Mouse (Mus musculus) stomach, embryonic 16.5 days (tissue): ENCODE data around the gene Phc3. TPM values are rescaled to one million over a fixed set of nuclear protein-coding genes. Genes with fewer than 3 reads are reported as not detected.
"Not testable (repeated sequence)": the region's sequence is repeated elsewhere in the genome, so short reads cannot be mapped to it uniquely, and the experiment has no call there.

Experiments used
- ATAC-seq: fragments of 200-750 bp; cut with Nextera tagmentation; 2 replicates; pipeline ENCODE4 v1.8.0; 2017; ENCODE audit warnings: moderate number of reproducible peaks, moderate TSS enrichment; ENCODE audit not compliant: insufficient read depth, low FRiP score
- H3K27ac ChIP-seq: fragments of 300-500 bp; sonication (generic); 2 replicates; pipeline ENCODE4 v1.5.1; 2014; ENCODE audit warnings: low read length
- H3K27me3 ChIP-seq: fragments of 300-500 bp; sonication (generic); 2 replicates; pipeline ENCODE4 v1.6.1; 2014; ENCODE audit warnings: low read length, control low read depth, mixed read lengths; ENCODE audit not compliant: control insufficient read depth, insufficient read depth
- H3K36me3 ChIP-seq: fragments of 300-500 bp; sonication (generic); 2 replicates; pipeline ENCODE4 v1.6.1; 2014; ENCODE audit warnings: low read length; ENCODE audit not compliant: control insufficient read depth, insufficient read depth
- H3K4me1 ChIP-seq: fragments of 300-500 bp; sonication (generic); 2 replicates; pipeline ENCODE4 v1.6.1; 2014; ENCODE audit warnings: low read length, control low read depth, mixed read lengths; ENCODE audit not compliant: control insufficient read depth, insufficient read depth
- H3K4me2 ChIP-seq: fragments of 300-500 bp; sonication (generic); 2 replicates; pipeline ENCODE4 v1.6.1; 2014; ENCODE audit warnings: low read depth, low read length, mixed read lengths
- H3K4me3 ChIP-seq: fragments of 300-500 bp; sonication (generic); replicated peaks from 2 replicates; pipeline ENCODE4 v1.5.1; 2014; ENCODE audit warnings: mild to moderate bottlenecking, low read length
- H3K9ac ChIP-seq: fragments of 300-500 bp; sonication (generic); 2 replicates; pipeline ENCODE4 v1.6.1; 2014; ENCODE audit warnings: low read length
- H3K9me3 ChIP-seq: fragments of 300-500 bp; sonication (generic); replicated peaks from 2 replicates; pipeline ENCODE4 v1.6.1; 2016; ENCODE audit warnings: low read length, control low read depth; ENCODE audit not compliant: control insufficient read depth
- WGBS: fragments of 180-500 bp; shearing (Covaris S2); extraction: QIAGEN DNeasy Blood & Tissue Kit; methylation state at CpG from one replicate; pipeline ENCODE4 v1.1.7; 2014; 5-methylcytosine and 5-hydroxymethylcytosine counted together
- polyA plus RNA-seq: library from polyadenylated mRNA; unstranded; fragments of >200 nt; fragmentation: Nextera tagmentation; extraction: Ambion mirVana; gene quantifications from 2 replicates; pipeline ENCODE4 v1.2.1, GENCODE M21; 2015

The Phc3 gene
- polyA plus RNA-seq, 1 experiment from 2014 or later, result 6.8 TPM

- 61% methylated on average over 5 of the region's 5 CpGs for WGBS
- Histone ChIP-seq H3K9me3 (no peaks in the 10 kb centered on the region), H3K27me3 (no peaks in the 10 kb centered on the region)
Measured at GRCm38 (mm10) chr3:30863712-30864435, 105.3 kb downstream of the Phc3 start.

GRCm38 (mm10) chr3:30860705-30861104, 108.5 kb downstream of the Phc3 start:
- Histone ChIP-seq H3K4me1 (peaks cover 2% of the 10 kb centered on the region; the same call in 1 of the 2 replicates), H3K27ac (no peak overlapping the region), H3K36me3 (no peaks in the 10 kb centered on the region), H3K9ac (no peak overlapping the region), H3K4me3 (no peak overlapping the region), H3K4me2 (no peak overlapping the region), H3K27me3 (no peaks in the 10 kb centered on the region), H3K9me3 (no peaks in the 10 kb centered on the region)
- no peak for ATAC-seq
- WGBS, result 65% methylated on average over 4 of the region's 4 CpGs

More at GRCm38 (mm10) chr3:30863712-30864435, 105.3 kb downstream of the Phc3 start:
- Histone ChIP-seq H3K36me3 (no peaks in the 10 kb centered on the region), H3K27ac (no peak overlapping the region), H3K4me1 (no peaks in the 10 kb centered on the region), H3K9ac (no peak overlapping the region), H3K4me3 (no peak overlapping the region), H3K4me2 (no peak overlapping the region)
- no peak for ATAC-seq

DNA sequence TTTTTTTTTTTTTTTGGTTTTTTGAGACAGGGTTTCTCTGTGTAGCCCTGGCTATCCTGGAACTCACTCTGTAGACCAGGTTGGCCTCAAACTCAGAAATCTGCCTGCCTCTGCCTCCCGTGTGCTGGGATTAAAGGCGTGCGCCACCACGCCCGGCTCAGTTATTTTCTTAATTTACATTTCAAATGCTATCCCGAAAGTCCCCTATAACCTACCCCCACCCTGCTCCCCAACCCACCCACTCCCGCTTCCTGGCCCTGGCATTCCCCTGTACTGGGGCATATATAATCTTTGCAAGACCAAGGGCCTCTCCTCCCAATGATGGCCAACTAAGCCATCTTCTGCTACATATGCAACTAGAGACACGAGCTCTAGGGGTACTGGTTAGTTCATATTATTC, 109.6 kb downstream of the Phc3 start:
- 93% methylated on average over 8 of the region's 8 CpGs for WGBS

GRCm38 (mm10) chr3:30855604-30856458, 113.4 kb downstream of the Phc3 start, which contains the start of gene Gpr160:
Gpr160 (plus strand) TSS chr3:30855950.
- H3K9ac ChIP-seq, result peak within 1 kb of the TSS; percentile 78
- H3K27ac ChIP-seq, result peak within 1 kb of the TSS; percentile 60
- H3K36me3 ChIP-seq, result no peaks in the 10 kb centered on the region
- H3K4me2 ChIP-seq, result peak within 1 kb of the TSS; percentile 95
- peak within 1 kb of the TSS; percentile 65 for H3K4me3 ChIP-seq
- peak; percentile 94 for ATAC-seq
- H3K27me3 ChIP-seq, result 0 out of 2 replicates have a peak, but pooled peaks cover 5% of the 10 kb centered on the region
- H3K9me3 ChIP-seq, result no peaks in the 10 kb centered on the region
- WGBS, result under 1% methylated on average over 75 of the region's 75 CpGs
- peaks cover 2% of the 10 kb centered on the region; the same call in 1 of the 2 replicates for H3K4me1 ChIP-seq

More for the DNA sequence above, 109.6 kb downstream of the Phc3 start:
- H3K27ac ChIP-seq, H3K4me3 ChIP-seq, H3K9ac ChIP-seq, H3K4me1 ChIP-seq, H3K9me3 ChIP-seq, H3K4me2 ChIP-seq, H3K27me3 ChIP-seq, H3K36me3 ChIP-seq, ATAC-seq: not testable (repeated sequence)

GRCm38 (mm10) chr3:30853596-30853995, 115.6 kb downstream of the Phc3 start:
- 83% methylated on average over 5 of the region's 5 CpGs for WGBS
- ATAC-seq, result no peak

GRCm38 (mm10) chr3:30851422-30851821, 117.8 kb downstream of the Phc3 start:
- no peak overlapping the region for H3K27ac ChIP-seq
- H3K27me3 ChIP-seq, result 0 out of 2 replicates have a peak, but pooled peaks cover 5% of the 10 kb centered on the region
- no peak overlapping the region for H3K4me2 ChIP-seq
- no peaks in the 10 kb centered on the region for H3K36me3 ChIP-seq
- H3K9me3 ChIP-seq, result no peaks in the 10 kb centered on the region
- ATAC-seq, result no peak
- WGBS, result 80% methylated on average over 5 of the region's 6 CpGs
- no peak overlapping the region for H3K4me3 ChIP-seq
- peaks cover 2% of the 10 kb centered on the region; the same call in 1 of the 2 replicates for H3K4me1 ChIP-seq
- no peak overlapping the region for H3K9ac ChIP-seq

More at GRCm38 (mm10) chr3:30853596-30853995, 115.6 kb downstream of the Phc3 start:
- Histone ChIP-seq H3K9me3 (no peaks in the 10 kb centered on the region), H3K36me3 (no peaks in the 10 kb centered on the region), H3K27ac (no peak overlapping the region), H3K9ac (no peak overlapping the region), H3K4me3 (no peak overlapping the region), H3K4me1 (peaks cover 2% of the 10 kb centered on the region; the same call in 1 of the 2 replicates), H3K4me2 (no peak overlapping the region), H3K27me3 (0 out of 2 replicates have a peak, but pooled peaks cover 5% of the 10 kb centered on the region)

Other genes with a start within 250 kb of the Phc3 start
- not detected in 2 replicates for gene Samd7, start 223.1 kb downstream of the Phc3 start, polyA plus RNA-seq
- 62.8 and 86.1 TPM in 2 replicates for gene Sec62, start 176.5 kb downstream of the Phc3 start, polyA plus RNA-seq
- gene Gpr160, start 113.5 kb downstream of the Phc3 start, polyA plus RNA-seq, result 8.9 and 10.9 TPM in 2 replicates
- gene Prkci, start 26.3 kb upstream of the Phc3 start, polyA plus RNA-seq, result 40.3 and 41.9 TPM in 2 replicates
- 20.8 and 21.3 TPM in 2 replicates for gene Skil, start 125.6 kb upstream of the Phc3 start, polyA plus RNA-seq
- gene Cldn11, start 180.5 kb upstream of the Phc3 start, polyA plus RNA-seq, result 3.3 and 4.2 TPM in 2 replicates